Mouse (Mus musculus): ENCODE measurements around the gene Elane. TPM values are rescaled to one million over a fixed set of nuclear protein-coding genes. Genes with fewer than 3 reads are reported as not detected.

The Elane gene
- polyA plus RNA-seq (2015; fragmentation: Nextera tagmentation; extraction: Ambion mirVana): 0.92 TPM in 1 of 2 replicates, not detected in the other

GRCm38 (mm10) chr10:79886054-79886453 lies at the start of gene Elane:
TSS of gene Elane (plus strand) at chr10:79886247.
- DNase-seq (ENCODE audit: low spot score) (no peak), ATAC-seq (no peak)
- Histone ChIP-seq H3K4me3 (ENCODE audit: low read depth, low read length) (no peak within 1 kb of the TSS), H3K4me2 (replicated peaks; ENCODE audit: low read depth, low read length) (no peak within 1 kb of the TSS), H3K36me3 (ENCODE audit: insufficient read depth, low read length) (no peaks in the 10 kb centered on the region), H3K27me3 (replicated peaks; ENCODE audit: insufficient read depth, low read length) (no peaks in the 10 kb centered on the region), H3K27ac (ENCODE audit: low read length) (no peak within 1 kb of the TSS), H3K9me3 (ENCODE audit: low read length) (no peaks in the 10 kb centered on the region), H3K4me1 (ENCODE audit: insufficient read depth, low read depth, low read length) (0 out of 2 replicates have a peak, but pooled peaks cover 4% of the 10 kb centered on the region), H3K9ac (replicated peaks; ENCODE audit: low read depth) (no peak within 1 kb of the TSS)
- TF ChIP-seq CTCF (IDR thresholded peaks at IDR 0.05) (no peak), EP300 (IDR thresholded peaks at IDR 0.05) (no peak)
- WGBS: 67% methylated on average over 6 of the region's 6 CpGs

GRCm38 (mm10) chr10:79836918-79837317 lies 49.1 kb upstream of the Elane start:
- H3K9ac ChIP-seq (replicated peaks; ENCODE audit: low read depth): no peak overlapping the region
- H3K27ac ChIP-seq (ENCODE audit: low read length): no peak overlapping the region
- H3K9me3 ChIP-seq (ENCODE audit: low read length): no peaks in the 10 kb centered on the region
- no peak for ATAC-seq
- no peak overlapping the region for H3K4me2 ChIP-seq (replicated peaks; ENCODE audit: low read depth, low read length)
- TF ChIP-seq CTCF (IDR thresholded peaks at IDR 0.05) (peak; percentile 52), EP300 (IDR thresholded peaks at IDR 0.05) (no peak)
- peaks cover 3% of the 10 kb centered on the region; the same call in 1 of the 2 replicates for H3K4me1 ChIP-seq (ENCODE audit: insufficient read depth, low read depth, low read length)
- no peaks in the 10 kb centered on the region for H3K27me3 ChIP-seq (replicated peaks; ENCODE audit: insufficient read depth, low read length)
- 99% methylated on average over 3 of the region's 3 CpGs for WGBS
- H3K4me3 ChIP-seq (ENCODE audit: low read depth, low read length): no peak overlapping the region
- H3K36me3 ChIP-seq (ENCODE audit: insufficient read depth, low read length): no peaks in the 10 kb centered on the region
- no peak for DNase-seq (ENCODE audit: low spot score)

- H3K27ac ChIP-seq (ENCODE audit: low read length): no peak overlapping the region
- WGBS: 21% methylated on average over 2 of the region's 2 CpGs
Measured at GRCm38 (mm10) chr10:79838151-79838550, 47.9 kb upstream of the Elane start.

GRCm38 (mm10) chr10:79840091-79840490 lies 46.0 kb upstream of the Elane start:
- H3K9ac ChIP-seq (replicated peaks; ENCODE audit: low read depth): no peak overlapping the region
- peak overlapping the region; percentile 88 for H3K27ac ChIP-seq (ENCODE audit: low read length)
- DNase-seq (ENCODE audit: low spot score) (no peak), ATAC-seq (no peak)
- 89% methylated on average over 3 of the region's 3 CpGs for WGBS
- H3K36me3 ChIP-seq (ENCODE audit: insufficient read depth, low read length): no peaks in the 10 kb centered on the region
- H3K4me3 ChIP-seq (ENCODE audit: low read depth, low read length): no peak overlapping the region
- TF ChIP-seq EP300 (IDR thresholded peaks at IDR 0.05): no peak
- no peak for TF ChIP-seq CTCF (IDR thresholded peaks at IDR 0.05)
- no peaks in the 10 kb centered on the region for H3K27me3 ChIP-seq (replicated peaks; ENCODE audit: insufficient read depth, low read length)
- no peaks in the 10 kb centered on the region for H3K9me3 ChIP-seq (ENCODE audit: low read length)
- peaks cover 3% of the 10 kb centered on the region; the same call in 1 of the 2 replicates for H3K4me1 ChIP-seq (ENCODE audit: insufficient read depth, low read depth, low read length)
- H3K4me2 ChIP-seq (replicated peaks; ENCODE audit: low read depth, low read length): peak overlapping the region; percentile 62; the same call in 1 of the 2 replicates

More at GRCm38 (mm10) chr10:79838151-79838550, 47.9 kb upstream of the Elane start:
- peaks cover 3% of the 10 kb centered on the region; the same call in 1 of the 2 replicates for H3K4me1 ChIP-seq (ENCODE audit: insufficient read depth, low read depth, low read length)
- H3K4me3 ChIP-seq (ENCODE audit: low read depth, low read length): no peak overlapping the region
- H3K9ac ChIP-seq (replicated peaks; ENCODE audit: low read depth): no peak overlapping the region
- H3K9me3 ChIP-seq (ENCODE audit: low read length): no peaks in the 10 kb centered on the region
- H3K36me3 ChIP-seq (ENCODE audit: insufficient read depth, low read length): no peaks in the 10 kb centered on the region
- TF ChIP-seq EP300 (IDR thresholded peaks at IDR 0.05): no peak
- no peak for TF ChIP-seq CTCF (IDR thresholded peaks at IDR 0.05)
- H3K27me3 ChIP-seq (replicated peaks; ENCODE audit: insufficient read depth, low read length): no peaks in the 10 kb centered on the region
- no peak for DNase-seq (ENCODE audit: low spot score)
- ATAC-seq: no peak
- H3K4me2 ChIP-seq (replicated peaks; ENCODE audit: low read depth, low read length): no peak overlapping the region

- WGBS: under 1% methylated on average over 24 of the region's 24 CpGs
- Histone ChIP-seq H3K4me2 (replicated peaks; ENCODE audit: low read depth, low read length) (peak overlapping the region; percentile 62), H3K27ac (ENCODE audit: low read length) (peak overlapping the region; percentile 88), H3K36me3 (ENCODE audit: insufficient read depth, low read length) (no peaks in the 10 kb centered on the region), H3K27me3 (replicated peaks; ENCODE audit: insufficient read depth, low read length) (no peaks in the 10 kb centered on the region), H3K4me1 (ENCODE audit: insufficient read depth, low read depth, low read length) (peaks cover 3% of the 10 kb centered on the region; the same call in 1 of the 2 replicates), H3K9me3 (ENCODE audit: low read length) (no peaks in the 10 kb centered on the region), H3K9ac (replicated peaks; ENCODE audit: low read depth) (peak overlapping the region; percentile 24), H3K4me3 (ENCODE audit: low read depth, low read length) (peak overlapping the region; percentile 34)
- peak; percentile 70 for TF ChIP-seq EP300 (IDR thresholded peaks at IDR 0.05)
- TF ChIP-seq CTCF (IDR thresholded peaks at IDR 0.05): peak; percentile 50
- peak; percentile 94 for ATAC-seq
- DNase-seq (ENCODE audit: low spot score): peak; percentile 97
Measured at GRCm38 (mm10) chr10:79840644-79841551, 45.1 kb upstream of the Elane start.

- 59% methylated on average over 3 of the region's 3 CpGs for WGBS
- no peak overlapping the region for H3K9ac ChIP-seq (replicated peaks; ENCODE audit: low read depth)
- H3K4me3 ChIP-seq (ENCODE audit: low read depth, low read length): no peak overlapping the region
- no peaks in the 10 kb centered on the region for H3K27me3 ChIP-seq (replicated peaks; ENCODE audit: insufficient read depth, low read length)
- DNase-seq (ENCODE audit: low spot score) (no peak), ATAC-seq (no peak)
- peaks cover 3% of the 10 kb centered on the region; the same call in 1 of the 2 replicates for H3K4me1 ChIP-seq (ENCODE audit: insufficient read depth, low read depth, low read length)
- H3K27ac ChIP-seq (ENCODE audit: low read length): peak overlapping the region; percentile 26; the same call in 1 of the 2 replicates
- no peaks in the 10 kb centered on the region for H3K36me3 ChIP-seq (ENCODE audit: insufficient read depth, low read length)
- no peak for TF ChIP-seq CTCF (IDR thresholded peaks at IDR 0.05)
- no peak for TF ChIP-seq EP300 (IDR thresholded peaks at IDR 0.05)
- no peak overlapping the region for H3K4me2 ChIP-seq (replicated peaks; ENCODE audit: low read depth, low read length)
- H3K9me3 ChIP-seq (ENCODE audit: low read length): no peaks in the 10 kb centered on the region
Measured at GRCm38 (mm10) chr10:79842322-79842721, 43.7 kb upstream of the Elane start.

Data from lung, postnatal 0 days (tissue).